Mouse (Mus musculus) myocyte (in vitro differentiated cells): ENCODE measurements around the gene I830077J02Rik. TPM values are rescaled to one million over a fixed set of nuclear protein-coding genes. Genes with fewer than 3 reads are reported as not detected.

Experiments used
- H3K27me3 ChIP-seq: one replicate; pipeline ENCODE4 v1.6.1; 2011; ENCODE audit not compliant: control insufficient read depth, insufficient read depth, insufficient read length
- H3K36me3 ChIP-seq: one replicate; pipeline ENCODE4 v1.6.1; 2011; ENCODE audit not compliant: control insufficient read depth, insufficient read depth
- H3K4me2 ChIP-seq: one replicate; pipeline ENCODE4 v1.6.1; 2011; ENCODE audit warnings: low read depth, control low read depth
- H3K4me3 ChIP-seq: one replicate; pipeline ENCODE4 v1.5.1; 2011; ENCODE audit warnings: mild to moderate bottlenecking, control low read depth, moderate library complexity
- H3K79me2 ChIP-seq: one replicate; pipeline ENCODE4 v1.6.1; 2011; ENCODE audit not compliant: control insufficient read depth, insufficient read depth
- H3ac ChIP-seq: one replicate; pipeline ENCODE4 v1.6.1; 2011; ENCODE audit not compliant: control insufficient read depth, insufficient read length
- CEBPB ChIP-seq: IDR thresholded peaks from 2 replicates; pipeline ENCODE4 v1.6.1; 2011; ENCODE audit warnings: mild to moderate bottlenecking, moderate library complexity; ENCODE audit not compliant: poor library complexity, insufficient read depth, severe bottlenecking
- E2F4 ChIP-seq: IDR thresholded peaks from one replicate; pipeline ENCODE4 v1.6.1; 2011; ENCODE audit warnings: mild to moderate bottlenecking, control low read depth, moderate library complexity; ENCODE audit not compliant: insufficient read depth
- MAX ChIP-seq: IDR thresholded peaks from one replicate; pipeline ENCODE4 v1.6.1; 2011; ENCODE audit warnings: low read depth, mild to moderate bottlenecking, control low read depth
- MYOD1 ChIP-seq, 3 experiments: IDR thresholded peaks; one replicate each; pipeline ENCODE4 v1.6.1; 2011; ENCODE audit warnings: control low read depth in 2 of 3, low read depth in 2 of 3, mild to moderate bottlenecking in 2 of 3, moderate library complexity in 1 of 3; ENCODE audit not compliant: insufficient read length in 2 of 3, control insufficient read depth in 1 of 3
- MYOG ChIP-seq, 3 experiments: IDR thresholded peaks; one replicate each; pipeline ENCODE4 v1.6.1; 2011; ENCODE audit warnings: control low read depth in 2 of 3, low read depth in 2 of 3, mild to moderate bottlenecking in 2 of 3; ENCODE audit not compliant: insufficient read length in 2 of 3, control insufficient read depth in 1 of 3, insufficient read depth in 1 of 3
- POLR2A ChIP-seq: IDR thresholded peaks from one replicate; pipeline ENCODE4 v1.6.1; 2011; ENCODE audit warnings: low read depth, mild to moderate bottlenecking, control low read depth, moderate library complexity; ENCODE audit not compliant: insufficient read length
- POLR2AphosphoS2 ChIP-seq: IDR thresholded peaks from one replicate; pipeline ENCODE4 v1.6.1; 2011; ENCODE audit warnings: low read depth, control low read depth; ENCODE audit not compliant: insufficient read length
- REST ChIP-seq: IDR thresholded peaks from one replicate; pipeline ENCODE4 v1.6.1; 2011; ENCODE audit warnings: mild to moderate bottlenecking, control low read depth, moderate library complexity; ENCODE audit not compliant: insufficient read depth, insufficient read length
- SRF ChIP-seq: IDR thresholded peaks from one replicate; pipeline ENCODE4 v1.6.1; 2011; ENCODE audit warnings: low read depth; ENCODE audit not compliant: control insufficient read depth, insufficient read length
- TCF12 ChIP-seq: IDR thresholded peaks from one replicate; pipeline ENCODE4 v1.6.1; 2011; ENCODE audit warnings: mild to moderate bottlenecking, control low read depth; ENCODE audit not compliant: poor library complexity, insufficient read depth, severe bottlenecking
- TCF3 ChIP-seq: IDR thresholded peaks from one replicate; pipeline ENCODE4 v1.6.1; 2011; ENCODE audit warnings: low read depth, control low read depth; ENCODE audit not compliant: insufficient read length
- USF1 ChIP-seq: IDR thresholded peaks from one replicate; pipeline ENCODE4 v1.6.1; 2011; ENCODE audit warnings: low read depth, mild to moderate bottlenecking, control low read depth, moderate library complexity
- polyA plus RNA-seq: library from polyadenylated mRNA; unstranded; fragments of >200 nt; fragmentation: generic; extraction: Trizol; gene quantifications from one replicate; pipeline ENCODE4 v1.2.1, GENCODE M21; 2012; ENCODE audit warnings: missing spikeins

Gene I830077J02Rik
- polyA plus RNA-seq, 1 experiment = 0.07 TPM

GRCm38 (mm10) chr3:105912097-105912880 is 20.2 kb downstream of the I830077J02Rik start:
- no peaks in the 10 kb centered on the region for H3K27me3 ChIP-seq
- no peaks in the 10 kb centered on the region for H3K36me3 ChIP-seq
- no peak overlapping the region for H3K4me2 ChIP-seq
- TF ChIP-seq TCF3 = no peak
- TF ChIP-seq USF1 = no peak
- no peak for TF ChIP-seq REST
- TF ChIP-seq MAX = no peak
- TF ChIP-seq TCF12 = no peak
- no peak for TF ChIP-seq CEBPB
- no peak for TF ChIP-seq MYOD1 (IDR thresholded peaks at IDR 0.05; ENCODE audit: control insufficient read depth in 1 of 3, insufficient read length in 2 of 3, low read depth in 2 of 3)
- no peak for TF ChIP-seq POLR2A
- TF ChIP-seq POLR2AphosphoS2 = no peak
- TF ChIP-seq SRF = no peak
- TF ChIP-seq E2F4 = no peak
- TF ChIP-seq MYOG (IDR thresholded peaks at IDR 0.05; ENCODE audit: control insufficient read depth in 1 of 3, insufficient read depth in 1 of 3, insufficient read length in 2 of 3, low read depth in 2 of 3) = no peak
- no peaks in the 10 kb centered on the region for H3K79me2 ChIP-seq
- H3ac ChIP-seq = no peak overlapping the region
- no peak overlapping the region for H3K4me3 ChIP-seq

DNA sequence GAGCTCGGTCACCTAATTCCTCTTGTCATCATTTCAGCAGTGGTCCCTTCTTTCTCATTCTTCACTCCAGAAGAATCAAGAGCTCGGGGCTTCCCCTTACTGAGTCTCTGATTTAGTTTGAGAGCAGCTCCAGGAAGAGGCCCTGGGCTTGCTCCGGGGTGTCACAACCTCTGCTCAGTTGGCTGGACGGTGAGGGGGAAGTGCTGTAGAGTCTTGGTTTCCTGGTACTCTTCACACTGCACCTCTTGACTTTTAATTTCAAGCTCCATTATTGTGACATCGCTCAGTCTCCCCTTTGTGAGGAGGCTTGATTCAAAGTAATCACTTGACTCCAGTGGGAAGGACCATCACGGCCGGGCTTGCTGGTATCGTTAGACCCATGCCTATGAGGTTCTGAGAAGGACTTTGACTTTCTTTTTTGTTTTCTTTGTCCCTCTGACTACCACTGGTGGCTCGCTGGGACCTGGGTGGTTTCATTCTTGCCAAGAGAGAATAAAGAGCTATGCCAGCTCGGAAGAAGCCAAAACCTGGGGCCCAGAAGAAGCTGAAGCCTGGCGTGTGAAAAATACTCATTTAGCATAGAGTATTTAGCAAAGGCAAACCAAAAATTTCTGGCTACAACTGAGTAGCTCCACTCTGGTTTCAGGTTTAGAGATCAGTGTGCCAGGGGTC is 21.8 kb downstream of the I830077J02Rik start:
- Histone ChIP-seq H3K79me2 (no peaks in the 10 kb centered on the region), H3K36me3 (no peaks in the 10 kb centered on the region), H3ac (no peak overlapping the region), H3K27me3 (no peaks in the 10 kb centered on the region), H3K4me2 (no peak overlapping the region), H3K4me3 (no peak overlapping the region)
- TF ChIP-seq MAX = no peak
- TF ChIP-seq MYOD1 (IDR thresholded peaks at IDR 0.05; ENCODE audit: control insufficient read depth in 1 of 3, insufficient read length in 2 of 3, low read depth in 2 of 3) = no peak
- no peak for TF ChIP-seq CEBPB
- no peak for TF ChIP-seq POLR2A
- no peak for TF ChIP-seq POLR2AphosphoS2
- no peak for TF ChIP-seq E2F4
- no peak for TF ChIP-seq TCF3
- no peak for TF ChIP-seq REST
- TF ChIP-seq USF1 = no peak
- no peak for TF ChIP-seq SRF
- no peak for TF ChIP-seq MYOG (IDR thresholded peaks at IDR 0.05; ENCODE audit: control insufficient read depth in 1 of 3, insufficient read depth in 1 of 3, insufficient read length in 2 of 3, low read depth in 2 of 3)
- no peak for TF ChIP-seq TCF12

DNA sequence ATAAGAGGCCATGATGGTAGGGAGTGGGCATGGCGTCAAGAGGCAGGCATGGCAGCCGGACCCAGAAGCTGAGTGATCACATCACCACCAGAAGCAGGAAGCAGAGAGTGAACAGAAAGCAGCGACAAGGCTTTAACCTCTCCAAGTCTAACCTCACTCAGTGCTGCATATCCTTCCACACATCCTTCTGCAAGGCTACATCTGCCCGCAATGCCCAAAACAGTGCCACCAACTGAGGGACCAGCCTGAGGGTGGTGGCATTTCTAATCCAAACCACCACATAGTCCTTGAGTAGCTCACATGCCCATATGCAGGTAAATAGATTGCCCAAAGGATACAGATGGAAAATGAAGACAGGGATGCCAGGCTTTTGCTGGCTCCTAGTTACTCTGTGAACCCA is 23.5 kb downstream of the I830077J02Rik start:
- H3K4me2 ChIP-seq = no peak overlapping the region
- no peaks in the 10 kb centered on the region for H3K36me3 ChIP-seq
- TF ChIP-seq MYOG (IDR thresholded peaks at IDR 0.05; ENCODE audit: control insufficient read depth in 1 of 3, insufficient read depth in 1 of 3, insufficient read length in 2 of 3, low read depth in 2 of 3) (no peak), CEBPB (no peak), REST (no peak), SRF (no peak), MAX (no peak), POLR2AphosphoS2 (no peak), USF1 (no peak)
- H3K4me3 ChIP-seq = no peak overlapping the region
- H3ac ChIP-seq = no peak overlapping the region
- H3K79me2 ChIP-seq = no peaks in the 10 kb centered on the region
- peaks cover 7% of the 10 kb centered on the region for H3K27me3 ChIP-seq

- TF ChIP-seq MAX (no peak), MYOG (IDR thresholded peaks at IDR 0.05; ENCODE audit: control insufficient read depth in 1 of 3, insufficient read depth in 1 of 3, insufficient read length in 2 of 3, low read depth in 2 of 3) (no peak), POLR2A (no peak), MYOD1 (IDR thresholded peaks at IDR 0.05; ENCODE audit: control insufficient read depth in 1 of 3, insufficient read length in 2 of 3, low read depth in 2 of 3) (no peak), POLR2AphosphoS2 (no peak), CEBPB (no peak), E2F4 (no peak), TCF12 (no peak), TCF3 (no peak), REST (no peak), USF1 (no peak), SRF (no peak)
- no peak overlapping the region for H3ac ChIP-seq
- H3K4me3 ChIP-seq = no peak overlapping the region
- no peaks in the 10 kb centered on the region for H3K79me2 ChIP-seq
- no peak overlapping the region for H3K4me2 ChIP-seq
- peaks cover 7% of the 10 kb centered on the region for H3K27me3 ChIP-seq
- no peaks in the 10 kb centered on the region for H3K36me3 ChIP-seq
Observed at GRCm38 (mm10) chr3:105907956-105908655, 24.4 kb downstream of the I830077J02Rik start.
